Mouse (Mus musculus) small intestine, adult 2 months (tissue): ENCODE data around the gene Appl2. TPM values are rescaled to one million over a fixed set of nuclear protein-coding genes. Genes with fewer than 3 reads are reported as not detected.

Experiments
- H3K27ac ChIP-seq: fragments of 200-500 bp; 2 replicates; pipeline ENCODE4 v1.5.1; 2012; ENCODE audit warnings: low read depth, low read length, control low read depth, inconsistent platforms; ENCODE audit not compliant: insufficient read depth
- H3K27me3 ChIP-seq: fragments of 200-500 bp; 2 replicates; pipeline ENCODE4 v1.6.1; 2012; ENCODE audit warnings: mild to moderate bottlenecking, moderate library complexity, low read length, inconsistent platforms; ENCODE audit not compliant: control insufficient read depth, insufficient read depth
- H3K36me3 ChIP-seq: fragments of 200-500 bp; 2 replicates; pipeline ENCODE4 v1.6.1; 2012; ENCODE audit warnings: mild to moderate bottlenecking, low read length, control low read depth, inconsistent platforms; ENCODE audit not compliant: control insufficient read depth, insufficient read depth
- H3K4me1 ChIP-seq: fragments of 200-500 bp; 2 replicates; pipeline ENCODE4 v1.6.1; 2012; ENCODE audit warnings: low read length, inconsistent platforms, mixed read lengths; ENCODE audit not compliant: control insufficient read depth, insufficient read depth, insufficient read length
- H3K4me3 ChIP-seq: fragments of 200-500 bp; 2 replicates; pipeline ENCODE4 v1.5.1; 2012; ENCODE audit warnings: low read depth, mild to moderate bottlenecking, control low read depth, inconsistent platforms, low read length, moderate library complexity
- CTCF ChIP-seq: fragments of 200-500 bp; IDR thresholded peaks from 2 replicates; pipeline ENCODE4 v1.5.1; 2012; ENCODE audit warnings: low read depth, mild to moderate bottlenecking, control low read depth, inconsistent platforms, low read length, moderate library complexity, mixed read lengths; ENCODE audit not compliant: insufficient replicate concordance, insufficient read length; ENCODE audit errors: extremely low read depth
- POLR2A ChIP-seq: fragments of 200-500 bp; IDR thresholded peaks from 2 replicates; pipeline ENCODE4 v1.6.1; 2012; ENCODE audit warnings: low read depth, mild to moderate bottlenecking, control low read depth, inconsistent platforms, low read length, moderate library complexity
- WGBS: fragments of 180-500 bp; shearing (Covaris S2); methylation state at CpG from one replicate; pipeline ENCODE4 v1.1.7; 2018; 5-methylcytosine and 5-hydroxymethylcytosine counted together
- polyA plus RNA-seq: library from polyadenylated mRNA; depleted of rRNA; stranded (reverse); fragments of >200 nt; gene quantifications from 2 replicates; pipeline ENCODE4 v1.2.3, GENCODE M21; 2012; rRNA removed

Appl2 gene
- polyA plus RNA-seq, 1 experiment, result 33.9 TPM

DNA sequence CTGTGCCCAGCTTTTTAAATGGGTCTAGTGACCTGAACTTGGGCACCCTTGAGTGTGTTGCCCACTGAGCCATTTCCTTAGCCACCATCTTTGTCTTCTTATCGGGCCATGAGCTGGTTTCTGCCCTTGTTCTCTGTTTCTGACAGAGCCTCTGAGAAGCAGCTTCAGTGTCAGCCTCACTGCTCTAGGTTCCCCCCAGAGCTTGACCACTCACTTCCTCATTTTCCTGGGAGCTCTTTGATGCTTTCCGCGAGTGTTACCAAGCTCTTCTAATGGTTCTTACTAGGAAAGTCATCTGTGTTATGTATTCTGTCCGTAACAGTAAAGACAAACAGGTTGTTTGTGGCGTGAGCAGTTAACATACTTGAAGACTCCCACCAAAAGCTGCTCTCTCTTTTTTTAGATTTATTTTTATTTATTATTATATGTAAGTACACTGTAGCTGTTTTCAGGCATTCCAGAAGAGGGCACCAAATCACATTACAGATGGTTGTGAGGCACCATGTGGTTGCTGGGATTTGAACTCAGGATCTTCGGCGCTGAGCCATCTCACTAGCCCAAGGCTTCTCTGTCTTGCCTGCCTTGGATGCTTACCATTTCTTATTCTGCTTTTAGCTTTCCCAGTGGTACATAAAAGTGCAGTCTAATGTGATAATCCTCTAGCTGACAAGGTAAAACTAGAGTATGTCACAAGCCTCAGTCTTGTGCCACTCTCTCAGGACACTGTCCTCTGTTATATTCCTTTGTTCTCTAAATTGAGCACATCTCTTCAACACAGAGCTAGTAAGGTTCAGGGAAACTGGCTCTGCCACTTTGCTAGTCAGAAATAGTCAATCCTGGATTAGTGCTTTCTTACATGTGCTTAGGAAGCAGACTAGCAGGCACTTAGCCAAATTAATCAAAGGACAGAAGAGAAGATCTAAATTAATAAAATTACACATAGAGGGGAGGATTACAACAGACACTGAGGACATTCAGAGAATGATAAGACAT is 82.8 kb downstream of the Appl2 start:
- Histone ChIP-seq H3K27me3 (no peaks in the 10 kb centered on the region), H3K36me3 (peaks cover 40% of the 10 kb centered on the region), H3K4me1 (no peaks in the 10 kb centered on the region), H3K27ac (no peak overlapping the region), H3K4me3 (no peak overlapping the region)
- TF ChIP-seq CTCF, result no peak
- TF ChIP-seq POLR2A, result no peak
- 94% methylated on average over 7 of the region's 7 CpGs for WGBS

DNA sequence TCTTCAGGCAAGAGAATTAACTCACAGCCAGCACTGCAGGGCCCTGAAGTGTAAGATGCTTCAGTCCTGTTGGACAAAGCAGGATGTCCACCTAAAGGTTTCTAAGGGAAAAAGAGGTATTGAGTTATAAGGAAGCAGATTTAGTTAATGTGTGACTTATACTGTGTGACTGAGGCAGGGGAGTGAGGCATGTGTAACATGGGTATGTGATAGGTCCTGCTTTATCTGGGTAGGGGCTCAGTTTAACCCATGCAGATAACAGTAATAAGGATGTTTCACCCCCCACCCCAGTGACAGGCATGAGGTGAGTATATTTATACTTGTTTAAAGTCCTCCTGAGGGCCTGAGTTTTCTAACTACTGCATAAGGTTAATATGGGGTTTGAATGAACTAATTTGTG is 85.5 kb downstream of the Appl2 start:
- Histone ChIP-seq H3K27me3 (no peaks in the 10 kb centered on the region), H3K36me3 (peaks cover 50% of the 10 kb centered on the region), H3K4me3 (no peak overlapping the region)

More for the DNA sequence above, 85.5 kb downstream of the Appl2 start:
- no peaks in the 10 kb centered on the region for H3K4me1 ChIP-seq
- no peak for TF ChIP-seq POLR2A
- no peak for TF ChIP-seq CTCF
- H3K27ac ChIP-seq, result no peak overlapping the region

Other genes with a start within 250 kb of the Appl2 start
- gene Aldh1l2, start 114.6 kb downstream of the Appl2 start, polyA plus RNA-seq, result 1.0 and 1.8 TPM in 2 replicates
- 0.32 and 0.57 TPM in 2 replicates for gene Washc4, start 105.0 kb downstream of the Appl2 start, polyA plus RNA-seq
- gene 1500009L16Rik, start 74.1 kb upstream of the Appl2 start, polyA plus RNA-seq, result 0.36 and 1.5 TPM in 2 replicates